Mouse (Mus musculus) central nervous system, embryonic 14 days (tissue): ENCODE data around the gene Cnot3. TPM values are rescaled to one million over a fixed set of nuclear protein-coding genes. Genes with fewer than 3 reads are reported as not detected.

Experiments used
- polyA plus RNA-seq: library from polyadenylated mRNA; depleted of rRNA; stranded (reverse); fragments of >200 nt; gene quantifications from 2 replicates; pipeline ENCODE4 v1.2.3, GENCODE M21; 2012; rRNA removed

Gene Cnot3
- polyA plus RNA-seq = 79.6 and 81.0 TPM in 2 replicates

GRCm38 (mm10) chr7:3644672-3645487, at the start of gene Cnot3:
TSS of gene Cnot3 (plus strand) at chr7:3645268.

GRCm38 (mm10) chr7:3616057-3616388, 29.0 kb upstream of the Cnot3 start, which contains the start of gene Oscar:
TSS of gene Oscar (minus strand) at chr7:3616157.

GRCm38 (mm10) chr7:3617242-3617995, 27.6 kb upstream of the Cnot3 start, which contains the start of gene Ndufa3:
TSS of gene Ndufa3 (plus strand) at chr7:3617373.

GRCm38 (mm10) chr7:3629543-3630477, 15.3 kb upstream of the Cnot3 start, which contains the start of the genes Tfpt and Prpf31:
TSS of gene Tfpt (minus strand) at chr7:3629929.
TSS of gene Prpf31 (plus strand) at chr7:3629985.

GRCm38 (mm10) chr7:3665215-3666114, 20.4 kb downstream of the Cnot3 start, which contains the start of gene Leng1:
TSS of gene Leng1 (minus strand) at chr7:3665840.

GRCm38 (mm10) chr7:3677342-3677741, 32.3 kb downstream of the Cnot3 start, which contains the start of gene Tmc4:
TSS of gene Tmc4 (minus strand) at chr7:3677553.

GRCm38 (mm10) chr7:3692382-3692986, 47.4 kb downstream of the Cnot3 start, which contains the start of gene Tsen34:
TSS of gene Tsen34 (plus strand) at chr7:3692863.

GRCm38 (mm10) chr7:3692987-3693808, 48.1 kb downstream of the Cnot3 start, which contains the start of gene Mboat7:
TSS of gene Mboat7 (minus strand) at chr7:3693523.

GRCm38 (mm10) chr7:3703879-3704441, 58.9 kb downstream of the Cnot3 start, which contains the start of gene Rps9:
TSS of gene Rps9 (plus strand) at chr7:3703993.

Other genes with a start within 250 kb of the Cnot3 start
- 0.04 and 1.8 TPM in 2 replicates for gene Cacng6, start 221.1 kb upstream of the Cnot3 start, polyA plus RNA-seq
- gene Tarm1, start 142.6 kb upstream of the Cnot3 start, polyA plus RNA-seq = 0.05 and 0.21 TPM in 2 replicates
- 1.6 and 2.2 TPM in 2 replicates for gene Oscar, start 29.1 kb upstream of the Cnot3 start, polyA plus RNA-seq
- gene Ndufa3, start 27.9 kb upstream of the Cnot3 start, polyA plus RNA-seq = 221 and 222 TPM in 2 replicates
- 34.6 and 38.4 TPM in 2 replicates for gene Tfpt, start 15.3 kb upstream of the Cnot3 start, polyA plus RNA-seq
- gene Prpf31, start 15.3 kb upstream of the Cnot3 start, polyA plus RNA-seq = 72.9 and 84.7 TPM in 2 replicates
- 10.1 and 10.7 TPM in 2 replicates for gene Leng1, start 20.6 kb downstream of the Cnot3 start, polyA plus RNA-seq
- gene Tmc4, start 32.3 kb downstream of the Cnot3 start, polyA plus RNA-seq = 12.5 and 16.2 TPM in 2 replicates
- gene Tsen34, start 47.6 kb downstream of the Cnot3 start, polyA plus RNA-seq = 162 and 166 TPM in 2 replicates
- 72.0 and 78.4 TPM in 2 replicates for gene Mboat7, start 48.3 kb downstream of the Cnot3 start, polyA plus RNA-seq
- gene Rps9, start 58.7 kb downstream of the Cnot3 start, polyA plus RNA-seq = 2,416 and 2,732 TPM in 2 replicates
- 0.40 and 0.48 TPM in 2 replicates for gene Pirb, start 75.1 kb downstream of the Cnot3 start, polyA plus RNA-seq
- gene Gm15448, start 180.4 kb downstream of the Cnot3 start, polyA plus RNA-seq = not detected in 2 replicates
- gene Pira2, start 199.8 kb downstream of the Cnot3 start, polyA plus RNA-seq = 0.02 and 0.11 TPM in 2 replicates